Mouse (Mus musculus) forelimb bud, embryonic 11.5 days (tissue): Measurements from ENCODE around the gene Armc10.
"Not testable (repeated sequence)": the region's sequence is repeated elsewhere in the genome, so short reads cannot be mapped to it uniquely, and the experiment has no call there.

Experiments used
- DNase-seq: peaks from one replicate; pipeline ENCODE4 v3.0.0-alpha.2; 2012; ENCODE audit warnings: low read depth, low spot score

The Armc10 gene

DNA sequence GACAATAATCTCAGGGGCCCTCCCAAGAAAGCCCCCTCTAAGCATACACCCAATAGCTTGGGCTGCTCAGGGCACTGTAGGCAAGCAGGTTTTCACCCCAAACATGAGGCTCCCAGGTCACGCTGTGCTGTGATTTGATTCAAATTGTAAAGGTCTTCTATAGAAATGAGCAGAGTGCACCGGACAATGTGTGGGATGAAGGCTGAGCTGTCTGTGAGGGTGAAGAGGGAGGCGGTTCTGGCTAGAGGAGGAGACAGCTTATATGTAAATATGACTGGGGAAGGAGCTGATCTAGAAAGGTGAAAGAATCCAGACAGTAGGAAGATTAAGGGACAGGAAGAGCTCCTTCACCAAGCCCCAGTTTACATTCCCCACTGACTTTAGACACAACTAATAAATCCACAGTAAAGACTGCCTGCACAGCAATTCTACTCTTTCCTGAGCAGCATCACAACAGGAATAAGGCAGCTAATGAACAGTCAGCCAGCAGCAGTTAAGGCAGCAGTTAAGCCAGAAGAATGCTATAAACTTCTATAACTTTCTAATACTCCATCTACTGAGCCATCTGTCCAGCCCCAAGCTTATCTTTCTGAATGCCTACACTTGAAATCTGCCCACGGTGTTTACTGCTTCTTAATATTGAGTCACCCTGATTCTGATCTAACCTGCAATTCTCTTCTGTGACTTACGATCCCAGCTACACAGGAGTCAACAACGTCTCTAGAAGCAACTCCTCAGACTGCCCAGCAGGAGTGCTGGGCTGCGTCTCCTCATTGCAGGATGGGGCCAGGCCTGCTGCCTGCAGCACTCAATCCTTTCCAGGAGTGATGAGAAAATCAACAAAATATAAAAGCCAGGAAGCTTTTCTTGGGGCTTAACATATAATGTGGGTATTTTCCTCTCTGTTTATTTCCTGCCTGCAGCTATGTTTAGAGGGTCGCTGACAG, 21.9 kb downstream of the Armc10 start:
- peak; percentile 28 for DNase-seq

DNA sequence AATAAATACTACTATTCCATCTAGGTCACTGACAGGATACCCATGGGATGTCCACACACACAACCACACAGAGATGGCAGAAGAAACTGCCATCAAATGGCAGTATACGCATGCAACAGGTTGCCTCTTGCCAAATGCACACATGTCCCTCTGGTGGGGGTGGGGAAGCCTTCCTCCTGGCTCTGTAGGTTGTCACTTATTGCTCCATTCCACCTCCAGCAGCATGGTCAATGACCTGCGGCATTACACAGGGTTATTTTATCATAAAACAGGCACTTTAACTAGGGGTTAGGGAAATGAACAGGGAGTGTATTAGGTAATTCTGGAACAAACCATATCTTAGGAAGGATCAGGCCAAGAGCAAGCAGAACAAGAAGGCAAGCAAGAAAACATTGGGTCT, 23.7 kb downstream of the Armc10 start:
- DNase-seq: no peak

DNA sequence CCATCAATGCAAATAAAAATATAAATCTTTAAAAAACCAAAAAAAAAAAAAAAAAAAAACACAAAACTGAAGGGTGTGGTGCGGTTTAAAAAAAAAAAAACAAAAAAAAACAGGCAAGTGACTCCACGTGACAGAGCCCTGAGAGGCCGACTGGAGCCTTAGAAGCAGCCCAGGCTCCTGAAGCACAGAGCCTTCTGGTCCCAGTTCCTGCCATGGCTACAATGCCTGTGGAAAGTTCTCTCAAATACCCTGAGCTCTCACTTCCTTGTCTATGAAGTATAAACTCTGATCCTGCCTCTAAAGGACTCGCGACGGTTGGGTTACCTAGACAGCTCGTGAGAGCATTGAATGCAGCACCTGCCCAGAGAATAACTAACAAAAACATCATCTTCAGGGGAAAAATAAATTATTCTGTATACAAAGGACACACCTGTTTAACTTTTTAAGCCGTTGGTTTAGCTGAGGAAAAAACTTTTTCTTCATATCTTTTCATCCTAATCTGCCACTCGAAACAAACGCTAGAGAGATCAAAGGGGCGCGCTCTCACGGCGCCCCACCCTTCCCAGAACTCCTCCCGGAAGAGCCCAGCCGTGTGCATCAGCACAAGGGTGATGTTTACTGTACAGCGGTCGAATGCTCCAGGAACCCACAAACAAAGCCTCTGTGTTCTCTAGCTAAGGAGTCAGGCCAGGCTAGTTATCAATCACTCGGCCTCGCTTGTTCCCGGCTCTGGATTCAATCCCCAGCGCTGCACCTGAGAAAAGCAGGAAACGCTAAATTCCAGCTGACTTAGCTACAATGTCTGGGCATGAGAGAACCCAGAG, 27.4 kb downstream of the Armc10 start:
- DNase-seq: peak; percentile 72

DNA sequence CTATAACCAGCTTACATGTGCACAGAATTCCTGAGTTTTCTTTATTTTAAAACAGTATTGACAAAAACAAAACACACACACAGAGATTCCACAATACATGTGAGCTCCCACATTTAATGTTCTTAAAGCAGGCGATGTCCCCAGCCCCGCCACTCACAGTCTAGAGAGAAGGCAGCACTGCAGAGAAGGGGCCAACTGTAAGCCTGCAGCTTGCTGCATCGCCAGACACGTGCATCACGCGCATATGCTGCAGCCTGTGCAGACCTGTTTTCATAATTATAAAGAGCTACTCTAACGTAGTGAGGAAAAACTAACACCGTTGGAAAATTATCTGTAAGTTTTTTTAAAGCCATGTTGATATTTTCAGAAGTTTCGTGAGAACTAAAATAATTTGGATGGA, 28.1 kb downstream of the Armc10 start:
- DNase-seq: no peak

DNA sequence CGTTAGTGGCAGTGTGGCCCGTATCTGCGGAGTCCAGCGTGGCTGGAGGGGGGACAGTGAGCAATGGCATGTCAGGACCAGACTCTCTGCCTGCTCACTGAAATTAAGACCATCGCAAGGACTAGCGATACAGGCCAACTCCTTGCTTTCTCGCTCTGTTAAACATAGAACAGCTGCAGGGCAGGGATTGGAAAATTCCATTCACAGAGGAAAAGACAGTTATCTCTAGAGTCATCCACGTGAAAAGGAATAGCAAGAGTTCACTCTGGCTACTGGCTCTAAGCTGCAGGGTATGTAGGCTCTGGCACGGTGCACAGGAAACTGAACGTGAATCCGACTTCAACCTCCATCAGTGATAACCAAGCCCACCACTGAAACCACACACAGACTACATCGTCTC, 29.4 kb downstream of the Armc10 start:
- no peak for DNase-seq

DNA sequence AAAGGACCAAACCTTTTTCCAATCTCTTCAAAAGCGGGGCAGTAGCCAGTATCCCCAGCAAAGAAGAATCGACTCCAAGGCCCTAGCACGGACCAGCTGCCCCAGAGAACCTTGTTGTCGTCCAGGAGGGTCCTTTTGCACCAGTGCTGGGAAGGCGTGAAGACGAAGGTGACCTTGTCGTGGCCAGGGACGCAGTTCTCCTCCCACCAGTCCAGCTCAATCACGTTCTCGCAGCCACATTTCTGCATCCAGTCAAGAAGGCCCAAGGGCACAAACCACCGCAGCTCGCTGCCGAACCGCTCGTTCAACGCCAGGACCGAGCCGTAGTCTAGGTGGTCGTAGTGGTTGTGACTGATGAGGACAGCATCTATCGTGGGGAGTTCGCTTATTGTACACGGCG, 29.9 kb downstream of the Armc10 start:
- no peak for DNase-seq

DNA sequence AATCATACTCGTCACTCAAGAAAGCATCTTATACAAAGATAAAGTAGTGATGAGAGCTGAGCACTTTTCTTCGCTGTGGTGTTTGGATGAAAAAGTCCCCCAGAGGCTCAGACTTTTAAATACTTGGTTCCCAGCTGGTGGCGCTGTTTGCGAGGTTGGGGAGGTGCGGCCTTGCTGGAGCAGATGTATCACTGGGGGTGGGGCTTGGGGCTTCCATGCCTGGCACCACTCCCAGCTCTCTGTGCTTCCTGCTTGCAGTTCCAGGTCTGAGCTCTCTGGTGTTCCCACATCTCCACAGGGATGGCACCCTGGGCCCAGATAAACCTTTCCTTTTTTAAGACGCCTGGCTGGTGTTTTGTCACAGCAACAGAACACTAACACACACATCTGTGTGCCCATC, 32.3 kb downstream of the Armc10 start:
- DNase-seq: no peak

DNA sequence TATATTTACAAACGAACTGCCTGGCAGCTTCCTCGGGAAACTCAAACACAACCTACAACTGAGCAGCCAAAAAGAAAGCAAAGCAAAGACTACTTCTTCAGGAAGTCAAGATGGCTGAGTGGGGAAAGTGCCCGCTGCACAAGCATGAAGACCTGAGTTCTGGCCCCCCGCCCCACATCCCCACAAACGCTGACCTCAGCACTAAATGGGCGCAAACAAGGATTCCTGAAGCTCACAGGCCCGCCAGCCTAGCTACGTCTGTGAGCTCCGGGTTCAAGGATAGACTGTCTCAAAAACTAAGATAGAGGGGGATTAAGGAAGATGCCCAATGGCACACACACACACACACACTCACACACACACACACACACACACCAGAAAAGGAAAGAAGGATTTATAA, 32.8 kb downstream of the Armc10 start:
- no peak for DNase-seq

DNA sequence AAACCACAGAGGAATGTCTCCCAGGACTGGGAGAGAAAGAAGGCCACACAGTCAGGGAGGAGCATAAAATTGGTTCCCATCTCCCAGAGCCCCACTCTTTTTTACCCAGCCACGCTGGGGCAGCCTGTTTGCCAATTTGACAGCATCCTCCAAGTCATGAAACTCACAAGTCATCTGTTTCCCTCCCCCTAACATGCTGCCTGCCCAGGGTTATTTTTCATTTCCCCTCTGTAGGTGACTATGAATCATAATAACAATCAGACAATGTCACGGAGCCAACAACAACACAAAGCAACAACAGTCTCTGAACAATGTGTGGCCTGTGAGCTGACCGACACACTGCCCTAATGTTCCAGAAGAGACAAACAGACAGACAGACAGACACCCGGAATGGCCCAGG, 34.4 kb downstream of the Armc10 start:
- DNase-seq: no peak

DNA sequence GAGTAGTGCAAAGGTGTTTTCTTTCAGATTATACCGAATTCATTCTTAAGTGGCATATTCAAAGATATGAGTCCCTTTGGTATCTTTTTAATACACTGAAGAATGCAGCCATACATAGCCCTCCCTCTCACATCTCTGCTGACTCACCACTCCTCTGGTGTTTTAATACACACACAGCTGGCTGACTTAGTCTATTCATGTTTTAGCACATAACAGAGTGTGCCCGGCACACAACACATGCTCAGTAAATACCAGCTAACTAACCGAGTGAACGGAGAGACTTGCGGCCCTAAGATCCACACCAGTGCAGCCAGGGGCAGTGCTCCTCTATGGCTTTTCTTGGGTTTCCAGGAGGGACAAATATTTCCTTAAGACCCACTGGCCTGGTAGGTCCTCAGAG, 35.3 kb downstream of the Armc10 start:
- no peak for DNase-seq

DNA sequence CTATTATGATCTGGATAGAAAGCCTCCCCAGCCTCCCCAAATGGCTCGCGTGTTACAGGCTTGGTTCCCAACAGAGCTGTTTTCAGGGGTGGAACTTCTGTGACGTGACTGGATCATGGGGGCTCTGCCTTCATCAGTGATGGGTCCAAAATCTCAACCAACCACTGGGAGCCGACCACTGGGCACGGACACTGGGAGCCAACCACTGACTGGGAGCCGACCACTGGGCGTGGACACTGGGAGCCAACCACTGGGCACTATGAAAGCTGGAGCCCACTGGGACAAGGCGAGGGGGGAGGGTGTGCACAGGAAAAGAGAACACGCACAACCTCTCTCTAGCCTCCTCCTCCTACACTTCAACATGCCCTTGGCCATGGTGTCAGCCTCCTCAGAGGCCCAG, 38.2 kb downstream of the Armc10 start:
- no peak for DNase-seq

DNA sequence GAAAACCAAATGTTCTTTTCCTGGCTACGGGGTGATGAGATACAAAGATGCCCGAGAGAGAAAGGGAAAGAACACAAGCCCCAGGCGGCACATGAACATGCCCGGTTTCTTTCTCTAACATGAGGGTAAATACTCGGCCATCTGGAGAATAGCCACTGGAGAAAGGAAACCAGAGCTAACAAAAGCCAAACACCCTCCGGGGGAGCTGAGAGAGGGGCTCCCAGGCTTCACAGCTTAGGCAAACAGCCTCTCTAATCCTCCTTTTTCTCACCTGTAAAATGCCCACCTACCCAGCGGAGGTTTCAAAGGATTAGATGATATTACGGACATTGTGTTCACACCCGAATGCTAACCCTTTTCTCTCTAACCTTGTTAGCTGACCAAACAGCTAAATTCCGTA, 39.4 kb downstream of the Armc10 start:
- no peak for DNase-seq

DNA sequence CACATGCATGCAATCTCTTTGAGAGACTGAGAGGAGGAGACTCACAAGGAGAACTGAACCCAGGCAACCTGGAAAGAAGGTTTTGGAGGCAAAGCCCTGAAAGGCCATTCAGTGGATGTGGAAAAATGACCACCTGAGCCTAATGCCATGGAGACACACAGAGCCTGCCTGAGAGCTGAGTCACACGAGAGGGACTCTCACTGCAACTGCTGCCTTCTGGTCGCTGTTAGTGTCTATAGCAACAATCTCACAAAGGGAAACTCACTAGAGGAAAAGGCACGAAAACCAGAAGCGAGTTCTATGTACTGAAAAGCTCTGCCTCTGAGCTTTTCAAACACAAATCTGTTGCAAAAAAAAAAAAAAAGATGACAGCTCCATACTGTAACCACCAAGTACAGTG, 41.4 kb downstream of the Armc10 start:
- no peak for DNase-seq

DNA sequence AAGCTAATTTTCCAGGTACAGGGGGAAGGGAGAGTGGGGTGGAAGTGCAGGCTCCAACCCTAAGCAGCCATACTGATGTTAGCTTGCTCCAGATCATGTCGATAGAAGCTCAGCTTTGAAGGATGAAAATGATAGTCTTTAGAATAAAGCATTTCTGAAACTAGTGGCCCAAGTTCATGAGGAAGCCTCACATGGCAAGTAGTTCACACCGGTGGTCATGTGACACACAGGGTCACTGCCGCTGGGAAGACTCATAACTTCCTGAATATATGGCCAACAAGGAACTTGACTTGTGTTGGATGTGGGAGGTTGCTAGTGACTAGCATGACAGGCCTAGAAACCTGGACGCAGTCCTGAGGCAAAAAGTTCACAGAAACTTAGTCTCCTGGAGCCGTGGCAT, 46.6 kb downstream of the Armc10 start:
- no peak for DNase-seq

DNA sequence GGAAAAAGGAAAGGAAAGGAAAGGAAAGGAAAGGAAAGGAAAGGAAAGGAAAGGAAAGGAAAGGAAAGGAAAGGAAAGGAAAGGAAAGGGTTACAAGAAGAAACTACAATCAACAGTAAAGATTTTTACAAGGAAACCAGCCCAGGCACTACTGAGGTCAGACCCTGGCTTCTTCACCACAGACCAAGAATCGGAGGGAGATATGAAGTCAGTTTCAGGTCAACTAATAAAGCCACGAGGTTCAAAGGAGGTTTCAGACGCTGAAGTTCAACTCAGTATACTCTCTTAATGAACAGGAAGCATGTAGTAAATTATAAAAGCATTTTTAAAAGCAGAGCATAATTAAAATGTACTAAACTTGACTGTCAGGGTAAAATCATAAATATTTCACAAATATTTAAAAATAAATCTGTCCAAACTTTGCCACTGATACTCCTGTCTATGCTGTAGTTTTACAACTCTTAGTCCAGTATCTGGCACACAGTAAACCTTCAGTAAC, 47.8 kb downstream of the Armc10 start:
- DNase-seq: no peak

DNA sequence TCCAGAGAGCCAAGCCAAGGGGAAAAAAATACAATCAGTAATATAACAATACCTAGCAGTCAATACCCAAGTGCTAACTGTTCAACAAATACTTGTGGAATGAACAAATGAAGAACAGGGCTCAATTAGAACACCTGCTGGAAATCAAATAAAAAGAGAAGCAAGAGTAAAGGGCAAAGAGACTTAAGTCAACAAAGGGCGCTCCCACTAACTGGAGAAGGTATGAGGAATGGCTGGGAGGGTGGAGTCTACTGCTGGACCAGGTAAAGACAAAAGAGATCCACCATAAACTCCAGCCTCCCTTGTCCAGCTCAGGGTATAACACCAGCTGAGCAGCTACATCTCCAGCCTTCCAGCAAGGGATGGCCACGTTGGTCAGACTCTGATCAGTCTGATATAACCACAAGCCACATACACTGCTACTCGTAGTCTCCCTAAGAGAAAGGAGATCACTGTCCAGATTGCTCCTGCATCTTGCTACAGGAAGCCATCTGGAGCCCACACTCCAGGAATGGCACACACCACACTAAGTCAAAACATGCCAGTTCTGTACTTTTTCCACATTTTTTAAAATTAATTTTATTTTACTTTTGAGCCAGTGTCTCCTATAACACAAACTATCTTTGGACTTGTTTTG, 49.4 kb downstream of the Armc10 start:
- no peak for DNase-seq

DNA sequence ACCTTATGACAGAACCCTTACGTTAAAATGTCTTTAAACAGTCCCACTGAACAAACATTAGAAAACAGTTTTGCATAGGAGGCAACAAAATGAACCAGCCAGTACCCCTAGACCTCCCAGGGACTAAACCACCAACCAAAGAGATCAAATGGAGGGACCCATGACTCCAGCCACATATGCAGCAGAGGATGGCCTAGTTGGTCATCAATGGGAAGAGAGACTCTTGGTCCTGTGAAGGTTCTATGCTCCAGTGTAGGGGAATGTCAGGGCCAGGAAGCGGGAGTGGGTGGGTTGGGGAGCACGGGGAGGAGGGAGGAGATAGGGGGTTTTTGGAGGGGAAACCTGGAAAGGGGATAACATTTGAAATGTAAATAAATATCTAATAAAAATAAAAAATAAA, 53.9 kb downstream of the Armc10 start:
- not testable (repeated sequence) for DNase-seq

DNA sequence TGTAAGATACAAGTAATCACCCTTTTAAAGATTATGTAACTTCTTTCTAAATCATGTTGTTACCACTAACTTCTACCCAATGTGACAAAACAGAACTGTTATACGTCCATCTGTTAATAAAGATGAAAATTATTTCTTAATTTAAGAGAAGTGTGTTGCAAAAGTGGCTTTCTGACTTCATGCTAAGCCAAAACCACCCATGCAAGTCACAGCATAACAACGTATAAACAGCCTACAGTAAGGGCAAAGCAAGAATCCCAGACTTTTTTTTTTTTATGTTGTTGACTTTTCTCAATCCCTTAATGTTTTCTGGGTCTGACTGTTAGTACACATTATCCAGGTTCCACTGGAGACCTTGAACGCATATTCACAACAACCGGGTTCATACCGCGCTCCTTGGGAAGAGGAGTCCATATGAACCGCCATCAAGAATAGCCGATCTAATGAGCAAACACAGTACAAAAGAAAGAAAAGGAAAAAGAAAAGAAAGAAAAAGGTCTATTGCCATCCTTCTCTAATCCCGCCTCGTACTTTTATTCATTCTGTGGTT, 54.7 kb downstream of the Armc10 start:
- no peak for DNase-seq

DNA sequence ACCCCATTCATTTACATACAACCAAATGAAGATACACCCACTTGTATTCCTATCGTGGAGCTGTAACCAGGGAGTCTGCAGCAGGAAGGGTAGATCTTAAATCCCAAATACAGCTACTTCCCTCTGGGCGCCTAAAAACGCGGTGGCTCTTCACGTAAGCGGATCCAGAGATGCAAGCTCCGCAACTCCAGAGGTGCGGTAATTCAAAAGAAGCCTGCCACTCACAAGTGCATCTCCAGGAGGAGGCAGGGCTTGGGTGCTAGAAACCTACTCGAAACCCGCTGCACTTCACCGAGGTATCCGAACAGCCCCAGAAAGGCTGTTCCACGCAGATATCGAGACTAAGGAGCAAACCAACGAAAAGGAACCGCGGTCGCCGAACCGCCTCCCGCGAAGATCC, 55.3 kb downstream of the Armc10 start:
- no peak for DNase-seq

DNA sequence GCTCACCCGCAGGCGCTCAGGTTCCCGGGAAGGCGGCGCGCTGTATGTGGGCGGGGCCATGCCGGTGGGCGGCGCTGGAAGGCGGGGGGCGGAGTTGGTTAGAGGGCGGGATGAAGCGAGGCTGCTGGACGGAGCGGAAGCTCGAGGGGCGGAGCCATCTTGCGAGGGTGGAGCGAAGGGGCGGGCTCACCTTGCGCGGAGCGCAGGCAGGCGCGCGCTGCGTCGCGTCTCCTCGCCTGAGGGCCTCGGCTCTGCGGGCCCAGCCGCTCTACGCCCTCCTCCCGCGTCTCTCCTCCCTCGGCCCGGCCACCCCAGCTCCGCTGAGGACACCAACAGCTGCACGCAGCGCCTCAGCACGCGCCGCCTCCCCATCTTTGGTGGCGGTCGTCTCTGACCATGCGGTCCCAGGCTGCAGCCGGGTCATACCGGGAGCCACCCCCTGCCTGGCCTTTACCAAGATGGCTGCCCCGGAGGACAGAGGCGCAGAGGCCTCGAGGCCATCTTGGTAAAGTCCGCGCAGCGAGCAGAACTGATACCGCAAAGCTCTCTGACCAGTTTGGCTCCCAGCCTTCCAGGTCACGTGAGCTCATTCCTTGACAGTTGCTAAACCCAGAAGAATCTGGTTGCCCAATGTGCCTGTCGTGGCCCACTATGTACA, 55.9 kb downstream of the Armc10 start, which contains the start of gene Napepld:
Napepld (minus strand) TSS at position 46 of the 658 bp plus-strand sequence.
- peak; percentile 98 for DNase-seq

DNA sequence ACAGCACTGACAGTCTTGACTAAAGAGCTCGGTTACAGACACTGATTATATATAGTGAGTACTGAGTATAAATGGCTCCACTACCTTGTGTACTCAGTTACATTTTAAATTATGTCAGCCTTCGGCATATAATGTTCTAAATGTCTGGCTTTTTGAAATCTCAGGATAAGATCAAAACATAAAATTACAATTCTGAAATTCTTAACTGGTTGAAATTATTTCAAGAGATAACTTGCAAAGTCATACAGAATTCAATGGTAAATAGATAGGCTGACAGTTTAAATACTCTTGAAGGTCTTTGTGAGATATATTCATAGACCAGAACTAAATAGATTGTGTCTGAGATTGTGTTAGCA, 56.4 kb downstream of the Armc10 start:
- no peak for DNase-seq
